Mouse (Mus musculus): Measurements from ENCODE around the gene 1700008O03Rik. TPM values are rescaled to one million over a fixed set of nuclear protein-coding genes. Genes with fewer than 3 reads are reported as not detected.
A peak's percentile ranks its signal among the peaks of the same experiment; 100 is the strongest.

Gene 1700008O03Rik
- total RNA-seq, 2 experiments from 2014 or later: 1.8 TPM; not detected in 1

- ATAC-seq (replicated peaks; ENCODE audit: poor library complexity, severe bottlenecking): no peak
These were observed 7.3 kb downstream of the 1700008O03Rik start for GRCm38 (mm10) chr7:44378290-44378689.

- ATAC-seq (replicated peaks; ENCODE audit: poor library complexity, severe bottlenecking): no peak
These were observed 9.8 kb downstream of the 1700008O03Rik start for GRCm38 (mm10) chr7:44375793-44376192.

GRCm38 (mm10) chr7:44375207-44375606, 10.4 kb downstream of the 1700008O03Rik start:
- ATAC-seq (replicated peaks; ENCODE audit: poor library complexity, severe bottlenecking): no peak

- no peak for ATAC-seq (replicated peaks; ENCODE audit: poor library complexity, severe bottlenecking)
These were observed 10.9 kb downstream of the 1700008O03Rik start for GRCm38 (mm10) chr7:44374756-44375155.

- peak; percentile 85 for ATAC-seq (replicated peaks; ENCODE audit: poor library complexity, severe bottlenecking)
These were observed 11.5 kb downstream of the 1700008O03Rik start for GRCm38 (mm10) chr7:44373889-44374652.

GRCm38 (mm10) chr7:44373460-44373859, 12.2 kb downstream of the 1700008O03Rik start:
- ATAC-seq (replicated peaks; ENCODE audit: poor library complexity, severe bottlenecking): peak; percentile 24

GRCm38 (mm10) chr7:44372678-44373077, 12.9 kb downstream of the 1700008O03Rik start:
- ATAC-seq (replicated peaks; ENCODE audit: poor library complexity, severe bottlenecking): no peak

- no peak for ATAC-seq (replicated peaks; ENCODE audit: poor library complexity, severe bottlenecking)
These were observed 24.8 kb downstream of the 1700008O03Rik start for GRCm38 (mm10) chr7:44360792-44361301.

GRCm38 (mm10) chr7:44359908-44360672, 25.5 kb downstream of the 1700008O03Rik start:
- ATAC-seq (replicated peaks; ENCODE audit: poor library complexity, severe bottlenecking): peak; percentile 82

GRCm38 (mm10) chr7:44358886-44359654, 26.6 kb downstream of the 1700008O03Rik start:
- no peak for ATAC-seq (replicated peaks; ENCODE audit: poor library complexity, severe bottlenecking)

- no peak for ATAC-seq (replicated peaks; ENCODE audit: poor library complexity, severe bottlenecking)
These were observed 27.6 kb downstream of the 1700008O03Rik start for GRCm38 (mm10) chr7:44358012-44358411.

- ATAC-seq (replicated peaks; ENCODE audit: poor library complexity, severe bottlenecking): no peak
These were observed 28.1 kb downstream of the 1700008O03Rik start for GRCm38 (mm10) chr7:44357531-44357930.

- no peak for ATAC-seq (replicated peaks; ENCODE audit: poor library complexity, severe bottlenecking)
These were observed 28.8 kb downstream of the 1700008O03Rik start for GRCm38 (mm10) chr7:44356590-44357481.

GRCm38 (mm10) chr7:44355411-44355810, 30.2 kb downstream of the 1700008O03Rik start:
- no peak for ATAC-seq (replicated peaks; ENCODE audit: poor library complexity, severe bottlenecking)

- no peak for ATAC-seq (replicated peaks; ENCODE audit: poor library complexity, severe bottlenecking)
These were observed 31.8 kb downstream of the 1700008O03Rik start for GRCm38 (mm10) chr7:44353601-44354340.

GRCm38 (mm10) chr7:44352750-44353600, 32.6 kb downstream of the 1700008O03Rik start:
- ATAC-seq (replicated peaks; ENCODE audit: poor library complexity, severe bottlenecking): no peak

- ATAC-seq (replicated peaks; ENCODE audit: poor library complexity, severe bottlenecking): no peak
These were observed 33.5 kb downstream of the 1700008O03Rik start for GRCm38 (mm10) chr7:44351881-44352749.

Measured in granulocyte monocyte progenitor cell, adult 5-6 weeks (primary cell).